Mouse (Mus musculus): ENCODE results near the gene Exoc8. TPM values are rescaled to one million over a fixed set of nuclear protein-coding genes. Genes with fewer than 3 reads are reported as not detected.

Exoc8 gene
- total RNA-seq, 2 experiments from 2014 or later, result 35.6 TPM

DNA sequence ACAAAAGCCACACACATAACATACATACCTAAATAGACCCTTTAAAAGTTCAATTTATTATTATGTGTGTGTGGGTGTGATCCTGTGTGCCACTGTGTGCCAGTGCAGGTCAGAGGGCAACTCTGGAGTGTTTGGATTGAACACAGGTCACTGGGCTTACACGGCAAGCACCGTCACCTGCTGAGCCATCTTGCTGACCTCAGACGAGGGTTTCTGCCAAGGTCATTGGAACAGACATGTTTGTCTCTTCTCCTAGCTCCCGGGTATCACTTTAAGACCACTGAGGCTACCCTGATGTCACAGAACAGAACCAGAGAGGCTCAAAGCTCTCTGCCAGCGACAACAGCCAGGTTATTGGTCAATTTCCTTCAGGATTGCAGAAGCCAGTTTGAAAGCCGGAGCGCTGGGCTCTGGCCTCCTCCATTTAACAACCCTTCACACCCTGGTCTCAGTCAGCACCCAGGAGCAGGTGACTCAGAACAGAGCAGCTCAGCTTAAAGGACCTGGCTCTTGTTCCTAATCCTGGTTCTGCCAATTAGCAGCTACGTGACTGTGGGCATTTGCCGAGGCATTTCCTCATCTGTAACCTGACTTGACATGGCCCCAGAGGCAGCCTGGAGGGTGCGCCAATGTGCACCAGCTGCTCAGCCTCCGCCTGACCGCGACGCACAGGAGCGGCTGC lies 26.6 kb upstream of the Exoc8 start:
- no peak for TF ChIP-seq CTCF (conservative IDR thresholded peaks at IDR 0.05)
- Histone ChIP-seq H3K27ac (no peak overlapping the region), H3K4me3 (no peak overlapping the region)
- no peak for DNase-seq (ENCODE audit: low spot score in 2 of 2)

DNA sequence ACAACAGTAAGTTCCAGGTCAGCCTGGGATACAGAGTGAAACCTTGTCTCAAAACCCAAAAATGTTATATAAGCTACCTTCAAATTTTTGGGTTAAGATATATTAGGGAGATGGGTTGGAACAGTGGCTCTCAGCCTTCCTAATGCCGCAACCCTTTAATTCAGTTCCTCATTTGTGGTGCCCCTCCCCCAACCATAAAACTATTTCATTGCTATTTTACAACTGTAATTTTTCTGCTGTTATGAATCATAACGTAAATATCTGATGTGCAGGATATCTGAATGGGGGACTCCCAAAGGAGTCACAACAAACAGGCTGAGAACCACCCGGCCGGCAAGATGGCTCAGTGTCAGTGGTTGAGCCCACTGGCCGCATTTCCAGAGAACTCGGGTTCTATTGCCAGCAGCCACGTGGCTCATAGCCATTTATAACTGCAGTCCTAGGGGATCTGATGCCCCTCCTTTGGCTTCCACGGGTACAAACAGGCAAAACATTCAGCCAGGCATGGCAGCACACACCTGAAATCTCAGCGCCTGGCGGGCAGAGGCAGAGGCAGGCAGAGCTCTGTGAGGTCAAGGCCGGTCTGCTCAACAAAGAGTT lies 25.1 kb upstream of the Exoc8 start:
- no peak for DNase-seq (ENCODE audit: low spot score in 2 of 2)
- Histone ChIP-seq H3K4me3 (no peak overlapping the region), H3K27ac (no peak overlapping the region)
- TF ChIP-seq CTCF (conservative IDR thresholded peaks at IDR 0.05), result no peak

GRCm38 (mm10) chr8:124921369-124922279 lies 24.1 kb upstream of the Exoc8 start:
- H3K4me3 ChIP-seq, result no peak overlapping the region
- H3K27ac ChIP-seq, result no peak overlapping the region
- 0 out of 2 replicates have a peak, but pooled peaks have one; percentile 23 for TF ChIP-seq CTCF (conservative IDR thresholded peaks at IDR 0.05)

GRCm38 (mm10) chr8:124917741-124918484 lies 20.4 kb upstream of the Exoc8 start:
- no peak for TF ChIP-seq CTCF (conservative IDR thresholded peaks at IDR 0.05)
- DNase-seq (ENCODE audit: low spot score in 2 of 2), result no peak
- Histone ChIP-seq H3K4me3 (no peak overlapping the region), H3K27ac (peak overlapping the region; percentile 7; the same call in 1 of the 2 replicates)

More at GRCm38 (mm10) chr8:124921369-124922279, 24.1 kb upstream of the Exoc8 start:
- DNase-seq (ENCODE audit: low spot score in 2 of 2), result no peak

DNA sequence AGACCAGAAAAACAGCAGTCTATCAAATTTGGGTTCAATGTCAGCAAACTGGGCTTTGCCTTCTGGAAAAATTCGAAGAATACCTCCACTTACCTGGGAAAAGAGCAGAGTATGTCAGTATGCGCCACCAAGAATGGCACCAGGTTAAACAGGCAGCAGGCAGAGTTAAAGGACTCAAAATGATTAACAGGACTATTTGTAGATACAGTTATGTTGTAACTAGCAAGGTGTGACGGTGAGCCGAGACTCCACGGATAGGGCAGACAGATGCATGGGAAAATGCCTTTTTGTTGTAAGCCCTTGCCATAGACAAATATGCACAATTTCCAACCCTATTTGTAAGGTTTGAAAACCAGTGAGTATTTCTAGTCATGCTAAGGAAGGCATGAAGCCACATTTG lies 16.6 kb upstream of the Exoc8 start:
- no peak for TF ChIP-seq CTCF (conservative IDR thresholded peaks at IDR 0.05)
- Histone ChIP-seq H3K27ac (no peak overlapping the region), H3K4me3 (no peak overlapping the region)
- DNase-seq (ENCODE audit: low spot score in 2 of 2), result no peak

DNA sequence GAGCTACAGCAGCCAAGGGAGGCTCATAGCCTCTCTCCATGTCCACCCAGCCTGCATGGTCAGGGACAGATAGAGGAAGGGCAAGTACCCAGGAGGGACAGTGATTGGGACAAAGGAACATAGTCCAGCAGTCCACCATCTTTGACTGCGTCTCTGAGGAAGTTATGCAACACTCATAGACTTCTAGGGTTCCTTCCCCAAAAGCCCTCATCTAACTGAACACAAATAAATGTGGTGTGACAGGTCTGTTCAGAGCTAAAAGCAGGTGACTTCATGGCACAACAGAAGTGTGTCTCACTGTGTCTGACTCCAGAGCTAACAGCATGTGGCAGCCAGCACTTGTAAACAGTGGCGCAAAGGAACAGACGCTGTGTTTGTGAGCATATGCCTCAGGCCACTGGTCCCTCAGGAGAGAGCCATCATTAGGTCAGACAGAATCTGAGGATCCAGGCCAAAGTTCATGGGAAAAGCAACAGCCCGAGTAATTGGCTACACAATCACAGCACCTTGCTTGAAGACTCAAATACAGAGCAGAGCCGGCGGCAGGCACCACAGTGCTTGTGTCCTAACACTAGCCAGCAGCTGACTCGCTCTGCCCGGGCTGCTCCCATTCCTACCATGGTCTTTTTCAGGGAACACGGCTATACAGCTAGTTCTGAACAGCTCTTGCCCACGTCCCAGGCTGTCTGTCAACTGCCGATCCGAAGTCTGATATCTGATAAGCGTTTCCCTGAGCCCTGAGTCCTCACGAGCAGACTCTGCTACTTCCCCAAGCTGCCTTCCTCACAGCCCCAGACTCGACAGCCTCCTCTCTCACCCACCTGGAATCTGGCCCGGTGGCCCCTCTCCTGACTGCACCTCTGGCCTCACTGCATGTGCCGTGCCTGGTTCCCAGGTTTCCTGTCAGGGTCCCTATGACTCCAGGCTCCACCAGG lies 14.7 kb upstream of the Exoc8 start:
- no peak for DNase-seq (ENCODE audit: low spot score in 2 of 2)
- Histone ChIP-seq H3K27ac (0 out of 2 replicates have a peak overlapping the region, but pooled peaks have one; percentile 18), H3K4me3 (no peak overlapping the region)
- no peak for TF ChIP-seq CTCF (conservative IDR thresholded peaks at IDR 0.05)

DNA sequence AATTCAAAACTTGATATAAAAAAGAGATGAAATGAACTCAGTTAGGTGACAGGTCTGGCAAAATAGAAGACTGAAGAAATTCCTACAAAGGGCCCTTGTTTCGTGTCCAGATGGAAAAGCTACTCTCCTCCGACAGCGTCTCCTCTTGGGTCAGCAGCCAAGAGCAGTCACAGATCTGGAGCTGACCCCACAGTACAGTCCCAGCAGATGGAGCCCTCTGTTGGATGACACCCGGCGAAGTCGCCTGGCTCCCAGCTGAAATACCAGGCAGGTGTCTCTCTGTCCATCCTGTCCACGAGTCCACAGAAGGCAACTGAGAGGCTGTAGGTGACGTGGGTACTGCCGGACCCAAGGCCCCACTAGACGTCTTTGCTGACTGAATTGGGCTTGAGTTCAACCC lies 12.8 kb upstream of the Exoc8 start:
- H3K4me3 ChIP-seq, result no peak overlapping the region
- no peak for DNase-seq (ENCODE audit: low spot score in 2 of 2)
- TF ChIP-seq CTCF (conservative IDR thresholded peaks at IDR 0.05), result peak; percentile 23; the same call in 1 of the 2 replicates
- H3K27ac ChIP-seq, result no peak overlapping the region

- Histone ChIP-seq H3K4me3 (no peak overlapping the region), H3K27ac (no peak overlapping the region)
- no peak for TF ChIP-seq CTCF (conservative IDR thresholded peaks at IDR 0.05)
- DNase-seq (ENCODE audit: low spot score in 2 of 2), result no peak
These were observed 12.4 kb upstream of the Exoc8 start for GRCm38 (mm10) chr8:124909936-124910335.

- no peak for TF ChIP-seq CTCF (conservative IDR thresholded peaks at IDR 0.05)
- H3K27ac ChIP-seq, result no peak overlapping the region
- no peak for DNase-seq (ENCODE audit: low spot score in 2 of 2)
These were observed 8.0 kb upstream of the Exoc8 start for GRCm38 (mm10) chr8:124905482-124905881.

DNA sequence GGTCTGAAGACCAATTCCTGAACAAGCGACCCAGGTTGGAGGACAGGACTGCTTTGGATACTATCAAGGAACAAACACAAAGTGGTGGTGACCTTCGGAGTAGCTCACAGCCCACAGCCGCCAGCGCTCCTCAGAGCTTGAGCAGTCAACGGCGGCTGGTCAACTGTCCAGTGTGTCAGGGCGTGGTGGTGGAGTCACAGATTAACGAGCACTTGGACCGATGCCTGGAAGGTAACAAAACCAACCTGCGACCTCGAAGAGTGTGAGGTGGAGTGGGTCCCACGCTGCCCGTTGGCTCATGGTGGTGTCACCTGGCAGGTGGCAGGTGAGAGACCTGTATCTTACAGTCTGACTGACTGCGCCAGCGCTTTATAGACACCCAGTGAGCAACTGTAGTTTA lies 5.7 kb upstream of the Exoc8 start:
- H3K4me3 ChIP-seq, result no peak overlapping the region
- no peak for TF ChIP-seq CTCF (conservative IDR thresholded peaks at IDR 0.05)
- H3K27ac ChIP-seq, result no peak overlapping the region
- no peak for DNase-seq (ENCODE audit: low spot score in 2 of 2)

More at GRCm38 (mm10) chr8:124905482-124905881, 8.0 kb upstream of the Exoc8 start:
- no peak overlapping the region for H3K4me3 ChIP-seq

DNA sequence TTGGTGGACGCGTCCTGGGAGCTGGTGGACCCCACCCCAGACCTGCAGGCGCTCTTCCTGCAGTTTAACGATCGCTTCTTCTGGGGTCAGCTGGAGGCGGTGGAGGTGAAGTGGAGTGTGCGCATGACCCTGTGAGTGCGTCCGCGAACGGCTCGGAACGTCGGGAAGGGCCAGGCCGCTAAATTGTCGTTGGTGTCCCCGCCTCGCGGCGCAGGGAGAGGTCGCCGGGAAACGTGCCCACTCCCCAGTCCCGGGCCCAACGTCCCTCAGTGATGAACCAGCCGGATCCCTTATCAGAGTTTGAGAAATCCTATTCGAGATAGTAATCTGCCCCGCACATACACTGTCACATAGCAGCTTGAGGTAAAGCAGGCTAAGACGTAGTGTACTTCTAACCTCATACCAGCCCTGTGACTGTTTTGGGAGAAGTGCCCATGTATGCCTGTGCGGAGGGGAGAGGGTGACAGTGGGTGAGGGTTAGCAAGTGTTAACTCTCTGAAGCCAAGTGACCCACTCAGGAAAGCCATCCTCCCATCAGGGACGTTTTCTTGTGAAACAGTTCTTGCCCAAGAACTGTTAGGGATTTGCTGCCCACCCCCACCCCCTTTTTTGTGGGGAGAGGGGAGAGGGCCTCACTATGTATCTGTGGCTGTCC lies 873 bp upstream of the Exoc8 start:
- DNase-seq (ENCODE audit: low spot score in 2 of 2), result no peak
- no peak for TF ChIP-seq CTCF (conservative IDR thresholded peaks at IDR 0.05)
- peak overlapping the region; percentile 67 for H3K4me3 ChIP-seq
- H3K27ac ChIP-seq, result peak overlapping the region; percentile 97

Measured in layer of hippocampus, adult 2 months (tissue).